Mouse (Mus musculus) midbrain, embryonic 14.5 days (tissue): ENCODE results near the gene Xxylt1. TPM values are rescaled to one million over a fixed set of nuclear protein-coding genes. Genes with fewer than 3 reads are reported as not detected.

ENCODE experiments used
- ATAC-seq: fragments of 200-750 bp; cut with Nextera tagmentation; 2 replicates; pipeline ENCODE4 v1.8.0; 2017; ENCODE audit warnings: moderate number of reproducible peaks, moderate library complexity; ENCODE audit not compliant: low FRiP score, low TSS enrichment
- DNase-seq: peaks from one replicate; pipeline ENCODE4 v3.0.0-alpha.2; 2015
- H3K27ac ChIP-seq: fragments of 300-500 bp; sonication (generic); replicated peaks from 2 replicates; pipeline ENCODE4 v1.5.1; 2014; ENCODE audit warnings: mild to moderate bottlenecking, low read depth, low read length, moderate library complexity
- H3K27me3 ChIP-seq: fragments of 300-500 bp; sonication (generic); 2 replicates; pipeline ENCODE4 v1.6.1; 2014; ENCODE audit warnings: low read length, control low read depth, mixed read lengths; ENCODE audit not compliant: control insufficient read depth, insufficient read depth
- H3K36me3 ChIP-seq: fragments of 300-500 bp; sonication (generic); 2 replicates; pipeline ENCODE4 v1.6.1; 2014; ENCODE audit warnings: low read length, control low read depth; ENCODE audit not compliant: control insufficient read depth, insufficient read depth
- H3K4me1 ChIP-seq: fragments of 300-500 bp; sonication (generic); 2 replicates; pipeline ENCODE4 v1.6.1; 2014; ENCODE audit warnings: mild to moderate bottlenecking, antibody characterized with exemption, low read length, control low read depth; ENCODE audit not compliant: control insufficient read depth, insufficient read depth
- H3K4me2 ChIP-seq: fragments of 300-500 bp; sonication (generic); 2 replicates; pipeline ENCODE4 v1.6.1; 2014; ENCODE audit warnings: mild to moderate bottlenecking, low read length, moderate library complexity
- H3K4me3 ChIP-seq: fragments of 300-500 bp; sonication (generic); replicated peaks from 2 replicates; pipeline ENCODE4 v1.5.1; 2014; ENCODE audit warnings: low read depth, low read length
- H3K9ac ChIP-seq: fragments of 300-500 bp; sonication (generic); replicated peaks from 2 replicates; pipeline ENCODE4 v1.6.1; 2014; ENCODE audit warnings: mild to moderate bottlenecking, low read length, moderate library complexity
- H3K9me3 ChIP-seq: fragments of 300-500 bp; sonication (generic); 2 replicates; pipeline ENCODE4 v1.6.1; 2016; ENCODE audit warnings: low read length, control low read depth, mixed read lengths; ENCODE audit not compliant: control insufficient read depth
- WGBS: fragments of 180-500 bp; shearing (Covaris S2); extraction: QIAGEN DNeasy Blood & Tissue Kit; methylation state at CpG from one replicate; pipeline ENCODE4 v1.1.7; 2014; 5-methylcytosine and 5-hydroxymethylcytosine counted together
- polyA plus RNA-seq: library from polyadenylated mRNA; unstranded; fragments of >200 nt; fragmentation: Nextera tagmentation; extraction: Ambion mirVana; gene quantifications from 2 replicates; pipeline ENCODE4 v1.2.1, GENCODE M21; 2014

The Xxylt1 gene
- polyA plus RNA-seq = 13.3 and 14.4 TPM in 2 replicates

GRCm38 (mm10) chr16:31081125-31081664 lies at the start of gene Xxylt1:
Xxylt1 (minus strand) TSS chr16:31081432.
- Histone ChIP-seq H3K4me1 (peaks cover 11% of the 10 kb centered on the region), H3K4me3 (peak within 1 kb of the TSS; percentile 76), H3K9me3 (no peaks in the 10 kb centered on the region), H3K4me2 (peak within 1 kb of the TSS; percentile 96), H3K27ac (peak within 1 kb of the TSS; percentile 88), H3K9ac (peak within 1 kb of the TSS; percentile 70), H3K27me3 (no peaks in the 10 kb centered on the region), H3K36me3 (no peaks in the 10 kb centered on the region)
- ATAC-seq (peak; percentile 98), DNase-seq (peak; percentile 97)
- WGBS = under 1% methylated on average over 53 of the region's 54 CpGs

DNA sequence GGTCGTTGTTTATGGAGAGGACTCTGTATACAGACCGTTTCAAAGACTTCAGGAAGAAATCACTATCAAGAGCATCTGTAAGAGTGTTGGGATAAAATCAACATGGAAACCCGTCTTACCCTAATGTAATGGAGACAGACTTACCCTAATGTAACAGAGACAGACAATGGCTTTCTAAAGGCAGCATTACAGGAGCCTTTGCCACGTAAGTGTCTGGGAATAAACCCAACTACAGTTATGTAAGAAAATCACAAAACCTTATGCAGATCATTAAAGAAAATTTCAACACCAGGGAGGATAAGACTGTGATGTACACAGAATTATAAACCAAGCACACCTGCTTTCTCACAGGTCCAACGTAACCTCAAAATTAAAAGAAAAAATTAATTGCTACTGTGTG lies 46.9 kb upstream of the Xxylt1 start:
- WGBS = 92% methylated on average over 5 of the region's 5 CpGs
- H3K9me3 ChIP-seq = no peaks in the 10 kb centered on the region
- ATAC-seq = no peak
- no peak overlapping the region for H3K4me2 ChIP-seq
- H3K27ac ChIP-seq = no peak overlapping the region
- no peaks in the 10 kb centered on the region for H3K27me3 ChIP-seq
- no peak for DNase-seq
- no peak overlapping the region for H3K9ac ChIP-seq
- peaks cover 29% of the 10 kb centered on the region for H3K36me3 ChIP-seq
- H3K4me3 ChIP-seq = no peak overlapping the region
- H3K4me1 ChIP-seq = no peaks in the 10 kb centered on the region

GRCm38 (mm10) chr16:31124991-31125390 lies 43.8 kb upstream of the Xxylt1 start:
- H3K4me2 ChIP-seq = no peak overlapping the region
- H3K4me1 ChIP-seq = no peaks in the 10 kb centered on the region
- DNase-seq (no peak), ATAC-seq (no peak)
- no peak overlapping the region for H3K27ac ChIP-seq
- 74% methylated on average over 5 of the region's 5 CpGs for WGBS
- no peaks in the 10 kb centered on the region for H3K9me3 ChIP-seq
- peaks cover 26% of the 10 kb centered on the region for H3K36me3 ChIP-seq
- no peak overlapping the region for H3K4me3 ChIP-seq
- H3K9ac ChIP-seq = no peak overlapping the region
- H3K27me3 ChIP-seq = no peaks in the 10 kb centered on the region

GRCm38 (mm10) chr16:31121612-31122011 lies 40.4 kb upstream of the Xxylt1 start:
- H3K4me3 ChIP-seq = no peak overlapping the region
- DNase-seq = no peak
- no peak overlapping the region for H3K27ac ChIP-seq
- no peaks in the 10 kb centered on the region for H3K27me3 ChIP-seq
- no peak overlapping the region for H3K4me2 ChIP-seq
- H3K9ac ChIP-seq = no peak overlapping the region
- peaks cover 20% of the 10 kb centered on the region for H3K36me3 ChIP-seq
- H3K9me3 ChIP-seq = no peaks in the 10 kb centered on the region
- H3K4me1 ChIP-seq = no peaks in the 10 kb centered on the region
- WGBS = 97% methylated on average over 6 of the region's 6 CpGs
- no peak for ATAC-seq

- no peak overlapping the region for H3K4me3 ChIP-seq
- no peaks in the 10 kb centered on the region for H3K27me3 ChIP-seq
- H3K4me2 ChIP-seq = no peak overlapping the region
- no peaks in the 10 kb centered on the region for H3K9me3 ChIP-seq
- peaks cover 40% of the 10 kb centered on the region for H3K36me3 ChIP-seq
- no peak for DNase-seq
- no peak for ATAC-seq
- no peak overlapping the region for H3K27ac ChIP-seq
- no peaks in the 10 kb centered on the region for H3K4me1 ChIP-seq
- no peak overlapping the region for H3K9ac ChIP-seq
Measured at GRCm38 (mm10) chr16:31113596-31113995, 32.4 kb upstream of the Xxylt1 start.

DNA sequence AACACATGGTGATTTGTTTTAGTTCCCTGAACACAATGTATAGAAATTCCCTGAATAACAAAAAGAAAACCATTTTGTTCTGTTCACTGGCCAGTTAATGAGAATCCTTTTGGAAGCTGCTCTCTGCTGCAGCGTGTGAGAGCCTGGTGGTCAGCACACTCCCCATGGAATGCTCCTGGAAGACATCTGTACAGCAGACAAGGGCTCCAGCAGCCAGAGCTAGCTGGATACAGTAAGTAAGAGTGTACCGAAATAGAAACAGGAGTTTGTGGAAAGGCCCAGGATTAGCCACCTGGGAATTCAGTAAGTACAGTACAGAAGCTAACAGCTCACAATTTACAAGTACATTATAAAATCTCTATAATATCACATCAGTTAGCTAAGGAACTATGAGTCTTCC lies 20.1 kb upstream of the Xxylt1 start:
- ATAC-seq (no peak), DNase-seq (no peak)
- H3K9me3 ChIP-seq = no peaks in the 10 kb centered on the region
- H3K27ac ChIP-seq = no peak overlapping the region
- H3K36me3 ChIP-seq = peaks cover 60% of the 10 kb centered on the region
- H3K27me3 ChIP-seq = no peaks in the 10 kb centered on the region
- no peak overlapping the region for H3K9ac ChIP-seq
- H3K4me1 ChIP-seq = no peaks in the 10 kb centered on the region
- no peak overlapping the region for H3K4me3 ChIP-seq
- H3K4me2 ChIP-seq = no peak overlapping the region
- 84% methylated on average over 2 of the region's 2 CpGs for WGBS

DNA sequence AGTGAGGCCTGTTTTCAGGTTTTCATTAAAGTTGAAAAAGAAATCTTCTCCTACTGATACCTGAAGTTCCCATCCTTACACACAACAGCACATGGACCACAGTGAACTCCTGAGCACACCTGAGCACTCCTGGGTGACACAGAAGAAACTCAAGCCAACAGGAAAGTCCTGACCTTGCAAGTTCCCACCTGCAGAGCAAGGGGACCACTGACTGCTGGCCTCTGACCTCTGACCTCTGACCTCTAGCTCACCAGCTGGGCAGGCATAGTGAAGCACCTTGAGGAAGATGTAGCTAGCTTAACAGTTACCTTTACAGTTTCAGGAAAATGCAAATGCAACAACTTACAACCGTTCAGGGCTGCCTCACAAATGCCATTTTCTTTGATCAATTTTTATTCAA lies 18.7 kb upstream of the Xxylt1 start:
- Histone ChIP-seq H3K27ac (no peak overlapping the region), H3K9me3 (no peaks in the 10 kb centered on the region), H3K9ac (no peak overlapping the region), H3K4me2 (no peak overlapping the region), H3K36me3 (peaks cover 54% of the 10 kb centered on the region), H3K4me3 (no peak overlapping the region), H3K27me3 (no peaks in the 10 kb centered on the region), H3K4me1 (no peaks in the 10 kb centered on the region)
- WGBS = 82% methylated on average over 1 of the region's 1 CpGs
- DNase-seq (no peak), ATAC-seq (no peak)

DNA sequence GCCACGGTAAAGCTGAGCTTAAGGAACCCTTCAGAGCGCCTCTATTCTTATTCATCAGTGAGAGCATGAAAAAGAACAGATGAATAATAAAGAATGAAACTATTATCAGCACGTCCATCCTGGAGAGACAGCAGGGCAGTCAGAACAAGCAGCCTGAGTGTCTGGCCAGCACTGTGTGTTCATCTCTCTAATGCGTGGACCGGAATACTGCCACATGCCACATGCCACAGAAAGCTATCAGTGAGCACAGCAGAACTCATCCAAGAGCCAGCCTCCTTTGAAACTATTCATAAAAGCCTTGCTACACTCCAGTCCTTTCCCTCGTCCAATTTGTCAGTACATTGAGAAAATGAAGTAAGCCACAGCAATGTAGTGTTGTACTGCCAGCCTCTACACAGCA lies 12.8 kb upstream of the Xxylt1 start:
- WGBS = 38% methylated on average over 6 of the region's 6 CpGs
- Histone ChIP-seq H3K27ac (no peak overlapping the region), H3K36me3 (peaks cover 11% of the 10 kb centered on the region; the same call in 1 of the 2 replicates), H3K4me1 (no peaks in the 10 kb centered on the region), H3K9me3 (no peaks in the 10 kb centered on the region), H3K9ac (no peak overlapping the region), H3K4me3 (no peak overlapping the region), H3K4me2 (no peak overlapping the region), H3K27me3 (no peaks in the 10 kb centered on the region)
- DNase-seq (no peak), ATAC-seq (no peak)

DNA sequence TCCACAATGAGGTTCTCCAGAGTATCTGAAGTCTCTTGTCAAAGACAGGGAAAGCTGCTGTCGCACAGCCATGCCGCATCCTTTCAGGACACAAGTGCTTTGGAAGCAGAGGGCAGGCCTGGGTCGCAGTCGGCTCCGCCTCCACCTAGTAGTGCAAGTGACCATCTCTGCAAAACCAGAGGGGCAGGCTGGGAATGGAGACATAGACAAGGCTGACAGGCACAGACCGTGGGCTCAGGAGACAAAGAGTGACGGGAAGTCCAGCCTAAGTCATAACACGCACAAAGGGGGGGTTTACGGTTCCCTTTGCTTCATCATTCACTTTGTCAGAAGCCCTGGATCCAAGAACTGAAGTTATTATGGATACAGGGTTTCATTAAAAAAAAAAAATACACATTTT lies 12.0 kb upstream of the Xxylt1 start:
- ATAC-seq = no peak
- Histone ChIP-seq H3K4me2 (no peak overlapping the region), H3K4me3 (no peak overlapping the region), H3K36me3 (peaks cover 8% of the 10 kb centered on the region; the same call in 1 of the 2 replicates), H3K27ac (no peak overlapping the region), H3K27me3 (no peaks in the 10 kb centered on the region), H3K9ac (no peak overlapping the region), H3K9me3 (no peaks in the 10 kb centered on the region), H3K4me1 (no peaks in the 10 kb centered on the region)
- no peak for DNase-seq
- 19% methylated on average over 9 of the region's 9 CpGs for WGBS
